Mouse (Mus musculus) E14TG2a.4 (cell line): ENCODE data around the gene Ctcf.

Experiments
- CTCF ChIP-seq: conservative IDR thresholded peaks from 2 replicates; pipeline ENCODE4 v1.5.1; 2014; ENCODE audit warnings: low read length
- NANOG ChIP-seq: IDR thresholded peaks from 2 replicates; pipeline ENCODE4 v1.6.1; 2014; ENCODE audit warnings: borderline replicate concordance, low read length, mixed read lengths

DNA sequence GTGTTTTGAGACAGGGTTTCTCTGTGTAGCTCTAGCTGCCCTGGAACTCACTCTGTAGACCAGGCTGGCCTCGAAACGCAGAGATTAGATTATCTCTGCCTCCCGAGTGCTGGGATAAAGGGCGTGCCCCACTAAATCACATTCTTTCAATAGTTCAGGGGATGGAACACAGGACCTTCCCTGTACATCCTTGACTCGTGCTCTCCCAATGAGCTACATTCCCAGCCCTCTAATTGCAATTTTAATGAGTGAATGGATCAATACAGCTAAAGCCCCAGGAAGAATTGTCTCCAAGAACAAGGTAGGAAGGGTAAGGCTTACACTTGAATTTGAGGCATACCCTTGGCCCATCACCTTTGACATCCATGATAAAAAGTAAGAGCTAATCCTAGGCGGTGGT is 37.6 kb upstream of the Ctcf start:
- TF ChIP-seq CTCF (no peak), NANOG (no peak)
